Mouse (Mus musculus) mouse embryonic stem cell (cell line): ENCODE results near the gene Tmco5.
"Not testable (repeated sequence)": the region's sequence is repeated elsewhere in the genome, so short reads cannot be mapped to it uniquely, and the experiment has no call there.

Experiments
- in situ Hi-C, 2 experiments: fragments of 300-500 bp; cut with MboI; formaldehyde crosslinking; loops; 1 replicate in 1 of 2; 3 replicates in 1 of 2; pipeline ENCODE4 v1.14.3; 2019 to 2020; ENCODE audit warnings: low sequenced_read_pairs in 2 of 2, low pct_unique_long_range_greater_than_20kb in 1 of 2, mixed read lengths in 1 of 2; ENCODE audit not compliant: unreplicated experiment in 1 of 2

Tmco5 gene

DNA sequence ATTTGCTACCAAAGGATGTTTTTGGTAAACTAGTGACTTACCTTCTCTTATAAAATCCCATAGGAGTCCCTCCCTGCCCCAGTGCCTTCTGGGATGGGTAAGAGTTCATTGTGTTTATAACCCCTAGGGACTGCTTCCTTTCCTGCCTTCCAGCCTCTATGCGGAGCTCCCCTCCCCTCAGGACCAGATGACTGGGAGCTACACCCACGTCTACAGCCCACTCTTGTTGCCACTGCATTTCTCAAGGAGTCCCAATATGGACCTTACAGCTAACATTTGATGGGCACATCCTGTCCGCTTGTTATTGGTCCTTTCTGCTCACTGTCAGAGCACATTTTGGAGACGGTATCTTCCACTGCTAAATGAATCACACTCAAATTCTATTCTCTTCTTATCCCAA is 36.1 kb downstream of the Tmco5 start:
- in situ Hi-C loops, result no loop called here

DNA sequence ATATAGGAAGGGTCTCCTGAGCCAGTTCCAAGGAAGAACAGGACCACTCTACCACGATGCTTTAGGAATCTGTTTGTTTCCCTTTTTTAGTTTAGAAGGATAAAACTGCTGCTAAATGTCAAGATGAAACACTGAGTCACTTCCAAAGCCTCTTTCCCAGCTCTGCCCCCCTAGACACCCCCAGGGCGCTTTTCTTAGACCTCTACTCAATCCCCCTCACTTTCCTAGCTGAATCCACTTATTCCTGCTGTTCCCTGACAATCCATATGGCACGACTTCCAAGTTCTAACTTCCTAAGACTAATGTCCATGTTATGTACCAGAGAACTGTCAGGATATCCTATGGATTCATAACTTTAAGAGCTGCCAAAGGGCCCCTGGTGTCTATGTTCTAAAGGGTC is 40.1 kb downstream of the Tmco5 start:
- in situ Hi-C loops, result no loop called here

- in situ Hi-C loops, result no loop called here
Measured at GRCm38 (mm10) chr2:116922580-116923500, 44.3 kb downstream of the Tmco5 start.

DNA sequence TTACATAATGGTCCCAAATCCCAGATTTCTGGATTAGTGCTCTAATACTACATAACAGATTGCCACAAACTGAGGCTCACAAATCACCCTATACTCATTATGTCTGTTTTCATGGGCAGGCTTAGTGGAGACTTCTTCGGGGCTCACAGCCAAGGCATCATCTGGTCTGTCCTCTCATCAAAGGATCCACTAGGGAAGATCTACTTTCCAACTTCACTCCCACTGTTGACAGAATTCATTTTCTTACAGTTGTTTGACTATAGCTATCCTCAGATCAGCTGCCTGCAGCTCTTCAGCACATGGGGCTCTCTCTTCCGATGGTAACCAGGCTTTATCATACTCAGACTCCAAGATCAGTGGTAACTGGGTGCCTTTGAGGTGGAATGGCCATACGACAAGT is 45.2 kb downstream of the Tmco5 start:
- in situ Hi-C loops, result no loop called here

DNA sequence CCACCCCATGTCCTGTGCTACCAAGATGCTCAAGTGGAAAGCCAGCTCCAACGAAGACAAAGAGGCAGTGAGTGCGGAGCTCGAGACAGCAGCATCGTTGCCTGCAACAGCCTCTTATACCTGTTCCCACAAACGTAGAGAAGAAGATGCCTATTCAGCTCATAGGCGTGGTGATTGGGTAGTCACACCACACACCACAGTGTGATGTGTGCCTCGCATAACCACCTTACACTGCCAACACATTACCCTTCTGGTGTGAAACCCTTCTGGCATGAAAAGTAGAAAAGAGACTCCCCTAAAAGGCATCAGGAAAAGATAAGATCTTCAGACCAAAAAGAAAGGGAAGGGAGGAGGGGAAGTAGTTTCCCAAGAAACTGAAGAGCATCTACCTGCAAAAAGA is 45.8 kb downstream of the Tmco5 start:
- in situ Hi-C loops, result no loop called here

DNA sequence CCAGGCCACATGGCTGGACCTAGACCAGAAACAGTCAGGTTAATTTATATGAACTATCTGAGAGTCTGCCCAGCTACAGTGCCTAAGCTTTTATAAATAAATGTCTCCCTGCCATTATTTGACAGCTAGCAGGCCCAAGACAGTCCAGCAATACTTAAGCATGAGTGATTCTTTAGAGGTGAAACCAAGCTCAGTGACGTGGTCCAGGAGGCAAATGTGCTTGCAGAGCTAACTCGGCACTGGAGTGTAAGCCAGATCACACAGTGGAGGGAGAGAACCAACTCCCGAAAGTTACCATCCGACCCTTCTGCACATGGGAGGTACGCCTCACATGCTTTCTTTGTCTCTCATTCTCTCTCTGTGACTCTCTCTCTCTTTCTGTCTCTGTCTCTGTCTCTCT is 46.7 kb downstream of the Tmco5 start:
- in situ Hi-C loops, result no loop called here

DNA sequence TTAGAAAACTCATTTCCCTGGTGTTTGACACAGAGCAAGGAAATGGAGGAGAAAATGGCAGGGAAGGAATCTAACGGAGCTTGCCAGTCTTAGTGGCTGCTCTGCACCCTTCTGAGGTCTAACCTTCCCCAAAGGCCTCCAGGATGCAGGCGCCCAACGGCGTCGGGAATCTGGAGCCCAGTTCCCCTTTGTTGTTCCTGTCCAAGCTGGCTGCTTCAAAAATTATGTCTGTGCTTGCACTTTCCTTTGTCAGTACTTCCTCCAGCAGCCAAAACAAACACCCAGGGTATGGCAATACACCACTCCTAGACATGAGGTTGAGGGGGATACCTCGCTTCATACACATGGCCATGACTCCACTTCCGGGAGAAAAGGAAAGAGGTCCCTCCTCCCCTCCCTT is 53.7 kb downstream of the Tmco5 start:
- in situ Hi-C loops, result no loop called here

DNA sequence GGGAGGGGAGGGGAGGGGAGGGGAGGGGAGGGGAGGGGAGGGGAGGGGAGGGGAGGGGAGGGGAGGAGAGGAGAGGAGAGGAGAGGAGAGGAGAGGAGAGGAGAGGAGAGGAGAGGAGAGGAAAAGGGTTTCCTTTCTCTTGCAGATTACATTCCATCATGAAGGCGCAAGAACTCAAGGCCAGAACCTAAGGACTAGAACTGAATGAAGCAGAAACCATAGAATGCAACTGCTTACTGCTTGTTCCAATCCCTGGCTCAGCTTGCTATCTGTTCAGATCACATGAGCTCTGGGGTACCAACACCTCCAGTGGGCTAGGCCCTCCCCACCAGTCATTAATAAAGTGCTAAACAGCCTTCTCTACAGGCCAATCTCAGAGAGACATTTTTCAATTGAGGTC is 55.7 kb downstream of the Tmco5 start:
- in situ Hi-C loops, result not testable (repeated sequence)

GRCm38 (mm10) chr2:116934776-116935175 is 56.3 kb downstream of the Tmco5 start:
- in situ Hi-C loops, result no loop called here

GRCm38 (mm10) chr2:116936371-116936770 is 57.9 kb downstream of the Tmco5 start:
- in situ Hi-C loops, result no loop called here

DNA sequence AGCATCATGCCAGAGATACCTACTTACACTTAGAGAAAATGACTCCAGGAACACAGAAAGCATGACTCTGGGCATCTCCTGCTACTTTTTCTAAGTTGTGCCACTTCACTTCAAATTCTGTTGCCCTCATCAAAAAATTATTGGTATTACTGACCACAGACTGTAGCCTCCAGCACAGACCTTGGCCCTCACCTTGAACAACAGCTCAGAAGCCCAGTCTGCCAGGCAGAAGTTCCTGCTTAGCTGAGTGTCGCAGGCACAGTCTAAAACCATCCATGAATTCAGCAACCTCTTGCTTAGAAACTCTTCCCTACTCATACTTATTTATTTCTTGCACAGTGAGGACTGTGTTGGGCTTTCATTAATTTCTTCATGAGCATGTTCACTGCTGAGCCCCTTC is 58.7 kb downstream of the Tmco5 start:
- in situ Hi-C loops, result no loop called here

DNA sequence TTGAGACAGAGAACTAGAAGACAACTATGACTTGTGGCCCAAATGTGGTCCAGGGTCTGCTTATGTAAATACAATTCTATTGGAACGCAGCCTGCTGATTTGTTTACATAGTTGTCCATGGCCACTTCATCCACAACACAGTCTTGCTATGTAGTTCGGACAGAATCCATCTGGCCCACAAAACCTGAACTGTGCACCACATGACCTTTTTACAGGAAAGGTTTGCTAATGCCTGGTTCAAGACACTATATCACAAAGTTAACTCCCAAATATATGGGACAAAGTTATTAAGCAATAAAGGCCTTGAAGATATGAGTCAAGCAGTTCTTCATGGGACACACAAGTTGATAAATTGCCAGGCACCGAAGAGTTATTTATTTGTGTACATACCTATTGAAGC is 63.3 kb downstream of the Tmco5 start:
- in situ Hi-C loops, result no loop called here
